Mouse (Mus musculus) lung, embryonic 15.5 days (tissue): ENCODE measurements around the gene A630076J17Rik. TPM values are rescaled to one million over a fixed set of nuclear protein-coding genes. Genes with fewer than 3 reads are reported as not detected.

Experiments
- polyA plus RNA-seq: library from polyadenylated mRNA; unstranded; fragments of >200 nt; fragmentation: Nextera tagmentation; extraction: Ambion mirVana; gene quantifications from 2 replicates; pipeline ENCODE4 v1.2.1, GENCODE M21; 2015

A630076J17Rik gene
- polyA plus RNA-seq, 1 experiment from 2014 or later = 0.44 TPM

Other genes starting within 250 kb of the A630076J17Rik start
- 3.0 and 3.5 TPM in 2 replicates for gene Kcna3, start 194.4 kb upstream of the A630076J17Rik start, polyA plus RNA-seq
- 0.47 and 0.61 TPM in 2 replicates for gene Kcna2, start 129.5 kb upstream of the A630076J17Rik start, polyA plus RNA-seq
- gene Kcna10, start 47.6 kb upstream of the A630076J17Rik start, polyA plus RNA-seq = not detected in 2 replicates
- 93.2 and 98.0 TPM in 2 replicates for gene Cym, start 8.9 kb upstream of the A630076J17Rik start, polyA plus RNA-seq
- not detected in 2 replicates for gene Prok1, start 9.1 kb downstream of the A630076J17Rik start, polyA plus RNA-seq
- 187 and 188 TPM in 2 replicates for gene Lamtor5, start 48.2 kb downstream of the A630076J17Rik start, polyA plus RNA-seq
- 2.5 and 2.6 TPM in 2 replicates for gene Slc16a4, start 60.6 kb downstream of the A630076J17Rik start, polyA plus RNA-seq
- 15.0 and 15.4 TPM in 2 replicates for gene Rbm15, start 103.1 kb downstream of the A630076J17Rik start, polyA plus RNA-seq
- gene Kcnc4, start 228.9 kb downstream of the A630076J17Rik start, polyA plus RNA-seq = 0.04 and 0.14 TPM in 2 replicates